25 mouse cellular contexts compared by ENCODE assay signal in genomic region chr10:69430138-69430537, GRCm38 (mm10). TPM values are rescaled to one million over a fixed set of nuclear protein-coding genes. Genes with fewer than 3 reads are reported as not detected.
DNase-seq lines count a peak whose midpoint lies in the region; ATAC-seq and TF ChIP-seq lines count a peak whose summit lies in the region.
"Had no signal": no experiment of that assay in that cellular context is flagged by ENCODE, and none has a peak within 500 bp of the region (broad histone marks: within the 10 kb centered on the region; RNA-seq: fewer than 3 reads in every experiment).

No protein-coding gene starts in this region.

- DNase-seq in heart, postnatal 0 days (ENCODE audit: low spot score) = peak; percentile 18
- no peak for DNase-seq in heart, adult 18-20 months
- peak; percentile 7 for DNase-seq in liver, adult 2 months (ENCODE audit: extremely low read depth, low read depth, low spot score)
- no peak for DNase-seq in liver, postnatal 0 days
- no peak for DNase-seq in cerebellum, adult 11-12 months
- DNase-seq in cerebellum, adult 11 months = no peak
- DNase-seq: adrenal gland, adult 2 months; adrenal gland, postnatal 14 days; cerebellum, adult 18-20 months; cerebellum, adult 9-10 months; cerebellum, postnatal 14 days; gastrocnemius, postnatal 25 days; heart, postnatal 14 days; heart, postnatal 4 days had no signal

- no peak overlapping the region for H3K4me3 ChIP-seq in heart, postnatal 0 days (ENCODE audit: low read depth, low read length)
- no peak overlapping the region for H3K4me3 ChIP-seq in liver, adult 2 months (ENCODE audit: insufficient read depth, low read depth, low read length)
- no peak overlapping the region for H3K4me3 ChIP-seq in liver, postnatal 0 days (ENCODE audit: low read depth, low read length)
- no peak overlapping the region for H3K4me3 ChIP-seq in stomach, embryonic 14.5 days (ENCODE audit: low read depth, low read length)
- no peak overlapping the region for H3K4me3 ChIP-seq in stomach, embryonic 15.5 days (replicated peaks)
- H3K4me3 ChIP-seq: embryonic facial prominence, embryonic 12.5 days; erythroblast, embryonic 14.5 days; forebrain, embryonic 12.5 days; forebrain, embryonic 15.5 days; heart, embryonic 12.5 days; heart, embryonic 15.5 days had no signal

- TF ChIP-seq CTCF in heart, postnatal 0 days (IDR thresholded peaks at IDR 0.05; ENCODE audit: low read depth) = no peak
- TF ChIP-seq CTCF in liver, adult 2 months (IDR thresholded peaks at IDR 0.05; ENCODE audit: low read depth, low read length) = no peak
- no peak for TF ChIP-seq CTCF in liver, postnatal 0 days (IDR thresholded peaks at IDR 0.05; ENCODE audit: low read depth)

- no peaks in the 10 kb centered on the region for H3K27me3 ChIP-seq in heart, postnatal 0 days (ENCODE audit: control insufficient read depth, insufficient read depth, low read length)
- H3K27me3 ChIP-seq in liver, adult 2 months (ENCODE audit: control insufficient read depth, insufficient read depth, low read length) = 0 out of 2 replicates have a peak, but pooled peaks cover 2% of the 10 kb centered on the region
- no peaks in the 10 kb centered on the region for H3K27me3 ChIP-seq in liver, postnatal 0 days (ENCODE audit: insufficient read depth, low read length)
- H3K27me3 ChIP-seq in stomach, embryonic 14.5 days (ENCODE audit: control insufficient read depth, insufficient read depth, low read length) = no peaks in the 10 kb centered on the region
- no peaks in the 10 kb centered on the region for H3K27me3 ChIP-seq in stomach, embryonic 15.5 days (replicated peaks)
- H3K27me3 ChIP-seq: embryonic facial prominence, embryonic 12.5 days; forebrain, embryonic 12.5 days; forebrain, embryonic 15.5 days; heart, embryonic 12.5 days; heart, embryonic 15.5 days had no signal

- H3K9ac ChIP-seq in heart, postnatal 0 days (replicated peaks; ENCODE audit: low read depth, low read length) = no peak overlapping the region
- H3K9ac ChIP-seq in liver, adult 2 months (ENCODE audit: low read depth, low read length) = no peak overlapping the region
- H3K9ac ChIP-seq in liver, postnatal 0 days (replicated peaks) = no peak overlapping the region
- no peak overlapping the region for H3K9ac ChIP-seq in stomach, embryonic 14.5 days (replicated peaks; ENCODE audit: low read depth, low read length)
- H3K9ac ChIP-seq in stomach, embryonic 15.5 days = no peak overlapping the region
- H3K9ac ChIP-seq: embryonic facial prominence, embryonic 12.5 days; forebrain, embryonic 12.5 days; forebrain, embryonic 15.5 days; heart, embryonic 12.5 days; heart, embryonic 15.5 days; hindbrain, embryonic 14.5 days had no signal

- H3K27ac ChIP-seq in heart, postnatal 0 days (ENCODE audit: low read depth) = no peak overlapping the region
- H3K27ac ChIP-seq in liver, adult 2 months (replicated peaks; ENCODE audit: insufficient read depth, low read depth, low read length) = no peak overlapping the region
- H3K27ac ChIP-seq in liver, postnatal 0 days (ENCODE audit: low read depth) = no peak overlapping the region
- no peak overlapping the region for H3K27ac ChIP-seq in stomach, embryonic 14.5 days (ENCODE audit: low read length)
- H3K27ac ChIP-seq in stomach, embryonic 15.5 days = no peak overlapping the region
- H3K27ac ChIP-seq: embryonic facial prominence, embryonic 12.5 days; forebrain, embryonic 12.5 days; forebrain, embryonic 15.5 days; heart, embryonic 15.5 days; hindbrain, embryonic 14.5 days; hindbrain, postnatal 0 days had no signal

- no peaks in the 10 kb centered on the region for H3K4me1 ChIP-seq in heart, postnatal 0 days (ENCODE audit: control insufficient read depth, insufficient read depth)
- no peaks in the 10 kb centered on the region for H3K4me1 ChIP-seq in liver, adult 2 months (ENCODE audit: control insufficient read depth, insufficient read depth, low read length)
- no peaks in the 10 kb centered on the region for H3K4me1 ChIP-seq in liver, postnatal 0 days (ENCODE audit: insufficient read depth)
- H3K4me1 ChIP-seq in stomach, embryonic 14.5 days (ENCODE audit: control insufficient read depth, insufficient read depth, low read length) = no peaks in the 10 kb centered on the region
- no peaks in the 10 kb centered on the region for H3K4me1 ChIP-seq in stomach, embryonic 15.5 days
- H3K4me1 ChIP-seq: embryonic facial prominence, embryonic 12.5 days; forebrain, embryonic 12.5 days; forebrain, embryonic 15.5 days; heart, embryonic 12.5 days; heart, embryonic 15.5 days had no signal

- H3K4me2 ChIP-seq in heart, postnatal 0 days (ENCODE audit: low read depth, low read length) = no peak overlapping the region
- no peak overlapping the region for H3K4me2 ChIP-seq in liver, postnatal 0 days (ENCODE audit: low read depth, low read length)
- no peak overlapping the region for H3K4me2 ChIP-seq in stomach, embryonic 14.5 days (replicated peaks; ENCODE audit: low read depth, low read length)
- H3K4me2 ChIP-seq in stomach, embryonic 15.5 days = no peak overlapping the region
- H3K4me2 ChIP-seq: embryonic facial prominence, embryonic 12.5 days; forebrain, embryonic 12.5 days; forebrain, embryonic 15.5 days; heart, embryonic 12.5 days; heart, embryonic 15.5 days; hindbrain, embryonic 14.5 days had no signal

- TF ChIP-seq POLR2A in liver, adult 2 months (IDR thresholded peaks at IDR 0.05; ENCODE audit: extremely low read depth, insufficient read depth, low read length) = no peak

- ATAC-seq in heart, postnatal 0 days (ENCODE audit: insufficient read depth, low read depth) = no peak
- no peak for ATAC-seq in liver, postnatal 0 days
- ATAC-seq in stomach, embryonic 14.5 days (ENCODE audit: insufficient number of reproducible peaks, insufficient read depth, low FRiP score, low read depth) = peak; percentile 76; the same call in 1 of the 2 replicates
- ATAC-seq in stomach, embryonic 15.5 days (ENCODE audit: insufficient read depth, low FRiP score, low read depth) = peak; percentile 78; the same call in 1 of the 2 replicates
- ATAC-seq: CD4-positive, CD25-positive, alpha-beta regulatory T cell, adult 4 months; forebrain, embryonic 15.5 days; hindbrain, postnatal 0 days had no signal

- H3K36me3 ChIP-seq in heart, postnatal 0 days (replicated peaks; ENCODE audit: control insufficient read depth, insufficient read depth, low read length) = no peaks in the 10 kb centered on the region
- no peaks in the 10 kb centered on the region for H3K36me3 ChIP-seq in liver, adult 2 months (ENCODE audit: control insufficient read depth, insufficient read depth, low read length)
- no peaks in the 10 kb centered on the region for H3K36me3 ChIP-seq in liver, postnatal 0 days (replicated peaks; ENCODE audit: insufficient read depth, low read length)
- no peaks in the 10 kb centered on the region for H3K36me3 ChIP-seq in stomach, embryonic 14.5 days (ENCODE audit: control insufficient read depth, insufficient read depth, low read length)
- no peaks in the 10 kb centered on the region for H3K36me3 ChIP-seq in stomach, embryonic 15.5 days
- H3K36me3 ChIP-seq: embryonic facial prominence, embryonic 12.5 days; forebrain, embryonic 12.5 days; forebrain, embryonic 15.5 days; heart, embryonic 12.5 days; heart, embryonic 15.5 days had no signal

- no peaks in the 10 kb centered on the region for H3K9me3 ChIP-seq in heart, postnatal 0 days (replicated peaks; ENCODE audit: control insufficient read depth, low read length)
- H3K9me3 ChIP-seq in liver, postnatal 0 days (ENCODE audit: low read length) = no peaks in the 10 kb centered on the region
- no peaks in the 10 kb centered on the region for H3K9me3 ChIP-seq in stomach, embryonic 14.5 days (ENCODE audit: control insufficient read depth, low read depth, low read length)
- no peaks in the 10 kb centered on the region for H3K9me3 ChIP-seq in stomach, embryonic 15.5 days
- H3K9me3 ChIP-seq: embryonic facial prominence, embryonic 12.5 days; forebrain, embryonic 12.5 days; forebrain, embryonic 15.5 days; heart, embryonic 12.5 days; heart, embryonic 15.5 days had no signal

- no peaks in the 10 kb centered on the region for H3K79me2 ChIP-seq in liver, adult 2 months (ENCODE audit: control insufficient read depth, insufficient read depth, low read length)

- 56% methylated on average over 4 of the region's 4 CpGs for WGBS in heart, postnatal 0 days
- 55% methylated on average over 4 of the region's 4 CpGs for WGBS in liver, adult 2 months
- 72% methylated on average over 4 of the region's 4 CpGs for WGBS in liver, postnatal 0 days (ENCODE audit: insufficient replicate concordance)
- 36% methylated on average over 4 of the region's 4 CpGs for WGBS in stomach, embryonic 14.5 days
- WGBS in stomach, embryonic 15.5 days = 40% methylated on average over 4 of the region's 4 CpGs

- TF ChIP-seq EP300 in heart, postnatal 0 days (IDR thresholded peaks at IDR 0.05; ENCODE audit: low read depth) = no peak
- no peak for TF ChIP-seq EP300 in liver, postnatal 0 days (IDR thresholded peaks at IDR 0.05; ENCODE audit: low read depth)

RNA-seq across cellular contexts. Expression of gene Ank3, which starts 31.6 kb away (rescaled TPM):
- 64.7 and 92.0 TPM in 2 replicates for total RNA-seq in heart, postnatal 0 days (2014; rRNA removed; ENCODE audit: low replicate concordance)
- 23.4 and 23.8 TPM in 2 replicates for polyA plus RNA-seq in heart, postnatal 0 days (2015; fragmentation: Nextera tagmentation; extraction: Ambion mirVana)
- total RNA-seq in heart, adult 18-20 months (2021) = 10 to 100 TPM; 67.9 to 68.1 TPM
- total RNA-seq in liver, adult 2 months (2014; rRNA removed) = 31.0 and 37.5 TPM in 2 replicates
- polyA plus RNA-seq in liver, adult 2 months (2012; rRNA removed) = 2.9 and 3.1 TPM in 2 replicates
- polyA plus RNA-seq in liver, postnatal 0 days (2015; fragmentation: Nextera tagmentation; extraction: Ambion mirVana) = 7.1 and 7.6 TPM in 2 replicates
- polyA plus RNA-seq in stomach, embryonic 14.5 days (2014; fragmentation: Nextera tagmentation; extraction: Ambion mirVana) = 44.4 and 46.1 TPM in 2 replicates
- polyA plus RNA-seq in stomach, embryonic 15.5 days (2015; fragmentation: Nextera tagmentation; extraction: Ambion mirVana) = 33.0 and 33.1 TPM in 2 replicates

Comparison
In these comparisons a context has a peak if more than half of its experiments do, and no peak if none do; other contexts are left out.
1. DNase-seq: peak in heart, postnatal 0 days (single experiment) and liver, adult 2 months (single experiment); none in heart, adult 18-20 months (0 of 2), liver, postnatal 0 days (single experiment), cerebellum, adult 11-12 months (single experiment) and cerebellum, adult 11 months (single experiment).
2. ATAC-seq: peak in stomach, embryonic 14.5 days (single experiment) and stomach, embryonic 15.5 days (single experiment); none in heart, postnatal 0 days (single experiment) and liver, postnatal 0 days (single experiment).